Mouse (Mus musculus) heart, embryonic 13.5 days (tissue): Measurements from ENCODE around the gene Irs2. TPM values are rescaled to one million over a fixed set of nuclear protein-coding genes. Genes with fewer than 3 reads are reported as not detected.
A peak's percentile ranks its signal among the peaks of the same experiment; 100 is the strongest.

Experiments used
- ATAC-seq: fragments of 200-750 bp; cut with Nextera tagmentation; 2 replicates; pipeline ENCODE4 v1.8.0; 2017; ENCODE audit warnings: moderate TSS enrichment; ENCODE audit not compliant: insufficient number of reproducible peaks, low FRiP score, low TSS enrichment; ENCODE audit errors: extremely low read depth
- H3K27ac ChIP-seq: fragments of 300-500 bp; sonication (generic); replicated peaks from 2 replicates; pipeline ENCODE4 v1.5.1; 2015; ENCODE audit warnings: moderate library complexity, mild to moderate bottlenecking, inconsistent platforms
- H3K27me3 ChIP-seq: fragments of 300-500 bp; sonication (generic); replicated peaks from 2 replicates; pipeline ENCODE4 v1.6.1; 2015; ENCODE audit warnings: mild to moderate bottlenecking, inconsistent platforms
- H3K36me3 ChIP-seq: fragments of 300-500 bp; sonication (generic); 2 replicates; pipeline ENCODE4 v1.6.1; 2015; ENCODE audit warnings: mild to moderate bottlenecking, inconsistent platforms
- H3K4me1 ChIP-seq: fragments of 300-500 bp; sonication (generic); 2 replicates; pipeline ENCODE4 v1.6.1; 2015; ENCODE audit warnings: inconsistent platforms
- H3K4me2 ChIP-seq: fragments of 300-500 bp; sonication (generic); 2 replicates; pipeline ENCODE4 v1.6.1; 2015; ENCODE audit warnings: inconsistent platforms, mild to moderate bottlenecking, moderate library complexity
- H3K4me3 ChIP-seq: fragments of 300-500 bp; sonication (generic); 2 replicates; pipeline ENCODE4 v1.5.1; 2015; ENCODE audit warnings: moderate library complexity, mild to moderate bottlenecking, inconsistent platforms
- H3K9ac ChIP-seq: fragments of 300-500 bp; sonication (generic); 2 replicates; pipeline ENCODE4 v1.6.1; 2015; ENCODE audit warnings: inconsistent platforms, mild to moderate bottlenecking, moderate library complexity
- H3K9me3 ChIP-seq: fragments of 300-500 bp; sonication (generic); 2 replicates; pipeline ENCODE4 v1.6.1; 2016; ENCODE audit warnings: inconsistent platforms
- WGBS: fragments of 180-500 bp; shearing (Covaris S2); methylation state at CpG from one replicate; pipeline ENCODE4 v1.1.7; 2015; ENCODE audit warnings: mixed read lengths; 5-methylcytosine and 5-hydroxymethylcytosine counted together
- polyA plus RNA-seq: library from polyadenylated mRNA; unstranded; fragments of >200 nt; fragmentation: Nextera tagmentation; extraction: Ambion mirVana; gene quantifications from 2 replicates; pipeline ENCODE4 v1.2.1, GENCODE M21; 2015

The Irs2 gene
- polyA plus RNA-seq, 1 experiment from 2014 or later, result 3.2 TPM

GRCm38 (mm10) chr8:11038367-11038766 lies 30.1 kb upstream of the Irs2 start:
- WGBS, result 75% methylated on average over 5 of the region's 5 CpGs
- Histone ChIP-seq H3K9me3 (no peaks in the 10 kb centered on the region), H3K4me2 (no peak overlapping the region), H3K27me3 (no peaks in the 10 kb centered on the region), H3K27ac (no peak overlapping the region), H3K4me3 (no peak overlapping the region), H3K4me1 (peaks cover 18% of the 10 kb centered on the region), H3K36me3 (no peaks in the 10 kb centered on the region), H3K9ac (no peak overlapping the region)
- no peak for ATAC-seq

GRCm38 (mm10) chr8:11036790-11037189 lies 28.5 kb upstream of the Irs2 start:
- Histone ChIP-seq H3K4me3 (no peak overlapping the region), H3K27ac (no peak overlapping the region), H3K9me3 (no peaks in the 10 kb centered on the region), H3K36me3 (no peaks in the 10 kb centered on the region), H3K9ac (no peak overlapping the region), H3K4me2 (no peak overlapping the region), H3K27me3 (no peaks in the 10 kb centered on the region), H3K4me1 (peaks cover 12% of the 10 kb centered on the region)
- ATAC-seq, result no peak
- 86% methylated on average over 3 of the region's 3 CpGs for WGBS

- WGBS, result 39% methylated on average over 19 of the region's 19 CpGs
- H3K27me3 ChIP-seq, result no peaks in the 10 kb centered on the region
- H3K27ac ChIP-seq, result no peak overlapping the region
- peak overlapping the region; percentile 27 for H3K4me3 ChIP-seq
- H3K9ac ChIP-seq, result peak overlapping the region; percentile 54
- peak overlapping the region; percentile 59 for H3K4me2 ChIP-seq
- no peaks in the 10 kb centered on the region for H3K9me3 ChIP-seq
- ATAC-seq, result 0 out of 2 replicates have a peak, but pooled peaks have one; percentile 49
- H3K4me1 ChIP-seq, result peaks cover 9% of the 10 kb centered on the region
- H3K36me3 ChIP-seq, result no peaks in the 10 kb centered on the region
Observed at GRCm38 (mm10) chr8:11035628-11036416, 27.6 kb upstream of the Irs2 start.

- Histone ChIP-seq H3K9ac (no peak overlapping the region), H3K36me3 (no peaks in the 10 kb centered on the region), H3K4me2 (no peak overlapping the region), H3K27ac (no peak overlapping the region), H3K27me3 (peaks cover 9% of the 10 kb centered on the region), H3K9me3 (no peaks in the 10 kb centered on the region), H3K4me1 (peaks cover 3% of the 10 kb centered on the region; the same call in 1 of the 2 replicates), H3K4me3 (no peak overlapping the region)
- ATAC-seq, result no peak
- WGBS, result 54% methylated on average over 3 of the region's 3 CpGs
Observed at GRCm38 (mm10) chr8:11024871-11025270, 16.6 kb upstream of the Irs2 start.

- WGBS, result 82% methylated on average over 9 of the region's 9 CpGs
- peaks cover 5% of the 10 kb centered on the region; the same call in 1 of the 2 replicates for H3K4me1 ChIP-seq
- H3K36me3 ChIP-seq, result no peaks in the 10 kb centered on the region
- H3K9me3 ChIP-seq, result no peaks in the 10 kb centered on the region
- no peak overlapping the region for H3K4me3 ChIP-seq
- H3K4me2 ChIP-seq, result no peak overlapping the region
- H3K27ac ChIP-seq, result no peak overlapping the region
- no peak overlapping the region for H3K9ac ChIP-seq
- H3K27me3 ChIP-seq, result no peaks in the 10 kb centered on the region; the same call in 1 of the 2 replicates
- no peak for ATAC-seq
Observed at GRCm38 (mm10) chr8:11020949-11021572, 12.8 kb upstream of the Irs2 start.

GRCm38 (mm10) chr8:11015622-11016021 lies 7.4 kb upstream of the Irs2 start:
- Histone ChIP-seq H3K9ac (no peak overlapping the region), H3K4me3 (no peak overlapping the region), H3K4me1 (peaks cover 20% of the 10 kb centered on the region), H3K4me2 (no peak overlapping the region), H3K9me3 (no peaks in the 10 kb centered on the region), H3K27me3 (no peaks in the 10 kb centered on the region), H3K27ac (no peak overlapping the region), H3K36me3 (no peaks in the 10 kb centered on the region)
- no peak for ATAC-seq
- WGBS, result 80% methylated on average over 3 of the region's 3 CpGs

GRCm38 (mm10) chr8:11013258-11013657 lies 5.0 kb upstream of the Irs2 start:
- 2% methylated on average over 6 of the region's 6 CpGs for WGBS
- Histone ChIP-seq H3K4me1 (peaks cover 28% of the 10 kb centered on the region), H3K4me3 (no peak overlapping the region), H3K9me3 (no peaks in the 10 kb centered on the region), H3K27me3 (no peaks in the 10 kb centered on the region), H3K27ac (0 out of 2 replicates have a peak overlapping the region, but pooled peaks have one; percentile 5), H3K9ac (peak overlapping the region; percentile 48; the same call in 1 of the 2 replicates), H3K4me2 (peak overlapping the region; percentile 16; the same call in 1 of the 2 replicates), H3K36me3 (no peaks in the 10 kb centered on the region)
- ATAC-seq, result no peak

- Histone ChIP-seq H3K27ac (peak overlapping the region; percentile 26), H3K36me3 (no peaks in the 10 kb centered on the region), H3K4me1 (peaks cover 27% of the 10 kb centered on the region), H3K4me3 (no peak overlapping the region), H3K9me3 (no peaks in the 10 kb centered on the region), H3K27me3 (no peaks in the 10 kb centered on the region), H3K9ac (no peak overlapping the region), H3K4me2 (no peak overlapping the region)
- no peak for ATAC-seq
- 53% methylated on average over 3 of the region's 3 CpGs for WGBS
Observed at GRCm38 (mm10) chr8:11011787-11012485, 3.7 kb upstream of the Irs2 start.

GRCm38 (mm10) chr8:11010913-11011605 lies 2.8 kb upstream of the Irs2 start:
- peak overlapping the region; percentile 91 for H3K4me2 ChIP-seq
- H3K9me3 ChIP-seq, result no peaks in the 10 kb centered on the region
- peaks cover 36% of the 10 kb centered on the region for H3K4me1 ChIP-seq
- ATAC-seq, result no peak
- H3K27me3 ChIP-seq, result no peaks in the 10 kb centered on the region
- H3K9ac ChIP-seq, result peak overlapping the region; percentile 98
- peaks cover 3% of the 10 kb centered on the region for H3K36me3 ChIP-seq
- peak overlapping the region; percentile 100 for H3K27ac ChIP-seq
- H3K4me3 ChIP-seq, result peak overlapping the region; percentile 84
- 5% methylated on average over 11 of the region's 11 CpGs for WGBS

- 53% methylated on average over 11 of the region's 11 CpGs for WGBS
- Histone ChIP-seq H3K36me3 (peaks cover 9% of the 10 kb centered on the region), H3K4me2 (peak overlapping the region; percentile 91), H3K27me3 (no peaks in the 10 kb centered on the region; the same call in 1 of the 2 replicates), H3K4me3 (peak overlapping the region; percentile 84), H3K27ac (peak overlapping the region; percentile 100), H3K9me3 (no peaks in the 10 kb centered on the region), H3K4me1 (peaks cover 42% of the 10 kb centered on the region), H3K9ac (peak overlapping the region; percentile 98)
- no peak for ATAC-seq
Observed at GRCm38 (mm10) chr8:11010398-11010797, 2.1 kb upstream of the Irs2 start.
